Mouse (Mus musculus): Measurements from ENCODE around the gene Zfp429. TPM values are rescaled to one million over a fixed set of nuclear protein-coding genes. Genes with fewer than 3 reads are reported as not detected.

Zfp429 gene
- polyA plus RNA-seq (2015; fragmentation: Illumina TruSeq; extraction: RNeasy Lipid Tissue Mini Kit (QIAGEN cat#74804); ENCODE audit: low read depth, low replicate concordance) = 3.9 TPM

DNA sequence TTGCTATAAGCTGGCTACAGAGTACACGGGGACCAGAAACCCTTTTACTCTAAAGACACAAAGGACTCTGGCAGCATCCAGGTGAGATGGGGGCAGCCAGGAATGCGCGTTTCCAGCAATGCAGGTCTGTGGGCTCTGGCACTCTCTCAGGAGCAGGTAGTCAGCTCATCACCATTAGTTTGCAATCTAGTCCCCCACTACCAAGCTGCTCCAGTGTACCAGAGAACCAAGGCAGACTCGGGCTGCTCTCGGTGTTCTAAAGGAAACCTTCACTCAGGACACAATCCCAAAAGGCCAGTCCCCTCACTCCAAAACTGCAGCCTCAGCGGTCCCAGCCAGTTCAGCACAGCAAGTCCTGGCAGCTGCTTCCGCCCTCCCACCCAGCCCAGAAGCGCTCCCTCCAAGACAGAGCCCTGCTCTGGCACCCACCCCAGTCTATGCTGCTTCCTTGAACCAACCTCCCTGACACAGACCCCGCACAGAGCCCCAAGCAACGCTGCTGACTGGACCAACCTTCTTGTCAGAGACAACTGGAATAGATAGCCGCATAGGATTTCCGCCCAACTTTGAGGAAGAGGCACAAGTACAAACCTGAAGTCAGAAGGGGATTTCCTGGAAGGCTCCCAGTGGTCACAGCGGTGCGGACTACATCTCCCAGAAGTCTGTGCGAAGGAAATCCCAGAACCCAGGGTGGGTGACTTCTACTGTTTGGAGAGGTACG, at the start of gene Zfp429:
TSS of gene Zfp429 (minus strand) at position 637 of the 721 bp plus-strand sequence.

DNA sequence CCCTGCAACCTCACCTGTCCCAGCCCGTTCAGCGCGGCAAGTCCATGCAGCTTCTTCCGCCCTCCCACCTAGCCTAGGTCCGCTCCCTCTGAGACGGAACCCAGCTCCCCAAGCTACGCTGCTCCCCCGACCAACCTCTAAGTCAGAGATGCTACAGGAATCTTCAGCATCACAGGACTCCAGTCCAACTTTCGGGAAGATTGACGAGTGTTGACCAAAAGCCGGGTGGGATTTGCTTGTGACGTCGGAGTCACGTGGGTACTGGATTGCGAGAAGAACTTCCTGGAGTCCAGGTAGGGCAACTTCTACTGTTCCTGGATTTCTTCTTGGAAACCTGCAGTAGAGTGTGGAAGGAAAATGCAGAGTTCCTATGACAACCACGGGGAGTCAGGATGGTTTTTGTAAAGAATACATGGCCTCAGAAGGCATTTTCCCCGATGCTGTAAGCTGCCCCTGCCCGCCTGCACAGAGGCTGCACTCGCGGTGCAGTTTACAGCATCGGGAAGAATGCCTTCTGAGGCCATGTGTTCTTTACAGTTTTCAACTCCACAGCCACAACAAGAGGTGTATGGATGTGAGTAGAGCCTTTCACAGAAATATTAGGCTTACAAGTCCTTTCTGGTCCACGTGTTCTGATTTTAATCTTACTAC, 21.7 kb upstream of the Zfp429 start, which contains the start of gene Zfp459:
TSS of gene Zfp459 (minus strand) at position 212 of the 651 bp plus-strand sequence.

DNA sequence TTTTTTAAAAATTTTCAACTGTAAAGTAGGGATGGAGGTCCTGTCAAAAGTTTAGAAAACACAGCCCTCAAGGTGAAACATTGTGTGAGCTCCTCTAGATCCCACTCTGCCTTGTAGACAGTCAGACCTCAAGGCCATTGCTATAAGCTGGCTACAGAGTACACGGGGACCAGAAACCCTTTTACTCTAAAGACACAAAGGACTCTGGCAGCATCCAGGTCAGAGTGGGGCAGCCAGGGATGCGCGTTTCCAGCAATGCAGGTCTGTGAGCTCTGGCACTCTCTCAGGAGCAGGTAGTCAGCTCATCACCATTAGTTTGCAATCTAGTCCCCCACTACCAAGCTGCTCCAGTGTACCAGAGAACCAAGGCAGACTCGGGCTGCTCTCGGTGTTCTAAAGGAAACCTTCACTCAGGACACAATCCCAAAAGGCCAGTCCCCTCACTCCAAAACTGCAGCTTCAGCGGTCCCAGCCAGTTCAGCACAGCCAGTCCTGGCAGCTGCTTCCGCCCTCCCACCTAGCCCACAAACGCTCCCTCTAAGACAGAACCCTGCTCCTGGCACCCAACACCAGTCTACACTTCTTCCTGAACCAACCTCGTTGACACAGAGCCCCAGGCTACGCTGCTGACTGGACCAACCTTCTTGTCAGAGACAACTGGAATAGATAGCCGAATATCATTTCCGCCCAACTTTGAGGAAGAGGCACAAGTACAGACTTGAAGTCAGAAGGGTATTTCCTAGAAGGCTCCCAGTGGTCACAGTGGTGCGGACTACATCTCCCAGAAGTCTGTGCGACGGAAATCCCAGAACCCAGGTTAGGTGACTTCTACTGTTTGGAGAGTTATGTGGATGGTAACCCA, 24.3 kb downstream of the Zfp429 start, which contains the start of the genes Gm28041 and Zfp456:
TSS of gene Gm28041 (minus strand) at position 684 of the 862 bp plus-strand sequence.
TSS of gene Zfp456 (minus strand) at position 761 of the 862 bp plus-strand sequence.

DNA sequence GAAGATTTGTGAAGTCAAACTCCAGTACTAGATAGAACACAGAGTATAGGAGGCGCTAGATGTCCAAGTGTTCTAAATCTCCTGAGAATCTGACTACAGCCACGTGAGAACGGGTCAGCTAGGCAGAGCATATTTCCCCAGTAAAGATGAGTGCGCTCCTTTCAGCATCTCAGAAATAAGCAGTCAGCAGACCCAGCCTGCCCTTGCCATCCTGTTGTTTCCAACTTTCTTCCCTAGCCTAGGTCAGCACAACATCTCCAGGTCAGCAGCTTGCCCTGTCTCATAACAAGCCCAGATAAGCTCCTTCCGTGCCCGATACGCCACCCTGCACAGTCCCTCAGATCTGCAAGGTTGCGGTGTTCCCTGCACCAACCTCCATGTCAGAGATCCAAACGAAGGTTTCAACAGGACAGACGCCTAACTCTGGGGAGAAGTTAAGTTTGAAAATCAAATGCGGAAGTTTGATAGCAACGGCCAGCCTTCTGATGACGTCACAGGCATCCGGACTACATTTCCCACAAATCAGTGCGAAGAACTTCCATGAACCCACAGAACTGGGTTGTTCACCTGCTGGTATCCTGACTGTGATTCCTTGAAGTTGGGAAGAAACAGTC, 39.4 kb downstream of the Zfp429 start, which contains the start of the genes Gm28044 and Zfp953:
TSS of gene Gm28044 (minus strand) at position 406 of the 614 bp plus-strand sequence.
TSS of gene Zfp953 (minus strand) at position 475 of the 614 bp plus-strand sequence.

Other genes with a start within 250 kb of the Zfp429 start
- gene Rsl1, start 226.6 kb downstream of the Zfp429 start, polyA plus RNA-seq (2015; fragmentation: Illumina TruSeq; extraction: RNeasy Lipid Tissue Mini Kit (QIAGEN cat#74804); ENCODE audit: low read depth, low replicate concordance) = 7.1 TPM
- 2.7 TPM for gene Zfp455, start 205.3 kb downstream of the Zfp429 start, polyA plus RNA-seq (2015; fragmentation: Illumina TruSeq; extraction: RNeasy Lipid Tissue Mini Kit (QIAGEN cat#74804); ENCODE audit: low read depth, low replicate concordance)
- gene Zfp458, start 121.4 kb downstream of the Zfp429 start, polyA plus RNA-seq (2015; fragmentation: Illumina TruSeq; extraction: RNeasy Lipid Tissue Mini Kit (QIAGEN cat#74804); ENCODE audit: low read depth, low replicate concordance) = 6.0 TPM
- 0.83 TPM for gene Zfp457, start 93.3 kb downstream of the Zfp429 start, polyA plus RNA-seq (2015; fragmentation: Illumina TruSeq; extraction: RNeasy Lipid Tissue Mini Kit (QIAGEN cat#74804); ENCODE audit: low read depth, low replicate concordance)
- 2.9 TPM for gene Zfp595, start 67.2 kb downstream of the Zfp429 start, polyA plus RNA-seq (2015; fragmentation: Illumina TruSeq; extraction: RNeasy Lipid Tissue Mini Kit (QIAGEN cat#74804); ENCODE audit: low read depth, low replicate concordance)
- not detected for gene Gm28044, start 39.3 kb downstream of the Zfp429 start, polyA plus RNA-seq (2015; fragmentation: Illumina TruSeq; extraction: RNeasy Lipid Tissue Mini Kit (QIAGEN cat#74804); ENCODE audit: low read depth, low replicate concordance)
- gene Zfp953, start 39.2 kb downstream of the Zfp429 start, polyA plus RNA-seq (2015; fragmentation: Illumina TruSeq; extraction: RNeasy Lipid Tissue Mini Kit (QIAGEN cat#74804); ENCODE audit: low read depth, low replicate concordance) = 1.3 TPM
- gene Gm28041, start 24.1 kb downstream of the Zfp429 start, polyA plus RNA-seq (2015; fragmentation: Illumina TruSeq; extraction: RNeasy Lipid Tissue Mini Kit (QIAGEN cat#74804); ENCODE audit: low read depth, low replicate concordance) = not detected
- 1.5 TPM for gene Zfp456, start 24.0 kb downstream of the Zfp429 start, polyA plus RNA-seq (2015; fragmentation: Illumina TruSeq; extraction: RNeasy Lipid Tissue Mini Kit (QIAGEN cat#74804); ENCODE audit: low read depth, low replicate concordance)
- gene Zfp459, start 21.6 kb upstream of the Zfp429 start, polyA plus RNA-seq (2015; fragmentation: Illumina TruSeq; extraction: RNeasy Lipid Tissue Mini Kit (QIAGEN cat#74804); ENCODE audit: low read depth, low replicate concordance) = 3.2 TPM
- 18.4 TPM for gene Zfp874a, start 51.8 kb upstream of the Zfp429 start, polyA plus RNA-seq (2015; fragmentation: Illumina TruSeq; extraction: RNeasy Lipid Tissue Mini Kit (QIAGEN cat#74804); ENCODE audit: low read depth, low replicate concordance)
- 14.4 TPM for gene Zfp874b, start 84.4 kb upstream of the Zfp429 start, polyA plus RNA-seq (2015; fragmentation: Illumina TruSeq; extraction: RNeasy Lipid Tissue Mini Kit (QIAGEN cat#74804); ENCODE audit: low read depth, low replicate concordance)
- 8.9 TPM for gene Zfp58, start 100.7 kb upstream of the Zfp429 start, polyA plus RNA-seq (2015; fragmentation: Illumina TruSeq; extraction: RNeasy Lipid Tissue Mini Kit (QIAGEN cat#74804); ENCODE audit: low read depth, low replicate concordance)
- gene Gm26965, start 126.3 kb upstream of the Zfp429 start, polyA plus RNA-seq (2015; fragmentation: Illumina TruSeq; extraction: RNeasy Lipid Tissue Mini Kit (QIAGEN cat#74804); ENCODE audit: low read depth, low replicate concordance) = not detected
- 25.8 TPM for gene Zfp87, start 126.4 kb upstream of the Zfp429 start, polyA plus RNA-seq (2015; fragmentation: Illumina TruSeq; extraction: RNeasy Lipid Tissue Mini Kit (QIAGEN cat#74804); ENCODE audit: low read depth, low replicate concordance)
- gene Zfp748, start 154.0 kb upstream of the Zfp429 start, polyA plus RNA-seq (2015; fragmentation: Illumina TruSeq; extraction: RNeasy Lipid Tissue Mini Kit (QIAGEN cat#74804); ENCODE audit: low read depth, low replicate concordance) = 10.3 TPM
- 9.4 TPM for gene Zfp729b, start 209.9 kb upstream of the Zfp429 start, polyA plus RNA-seq (2015; fragmentation: Illumina TruSeq; extraction: RNeasy Lipid Tissue Mini Kit (QIAGEN cat#74804); ENCODE audit: low read depth, low replicate concordance)
- not detected for gene Gm49345, start 237.9 kb upstream of the Zfp429 start, polyA plus RNA-seq (2015; fragmentation: Illumina TruSeq; extraction: RNeasy Lipid Tissue Mini Kit (QIAGEN cat#74804); ENCODE audit: low read depth, low replicate concordance)
- gene Zfp729a, start 238.0 kb upstream of the Zfp429 start, polyA plus RNA-seq (2015; fragmentation: Illumina TruSeq; extraction: RNeasy Lipid Tissue Mini Kit (QIAGEN cat#74804); ENCODE audit: low read depth, low replicate concordance) = 7.8 TPM

All from brain, adult 10 weeks (tissue).